Mouse (Mus musculus) myocyte (in vitro differentiated cells): Measurements from ENCODE around the gene Fga.

Experiments
- CEBPB ChIP-seq: IDR thresholded peaks from 2 replicates; pipeline ENCODE4 v1.6.1; 2011; ENCODE audit warnings: mild to moderate bottlenecking, moderate library complexity; ENCODE audit not compliant: poor library complexity, insufficient read depth, severe bottlenecking
- MAX ChIP-seq: IDR thresholded peaks from one replicate; pipeline ENCODE4 v1.6.1; 2011; ENCODE audit warnings: low read depth, mild to moderate bottlenecking, control low read depth
- MYOG ChIP-seq, 3 experiments: IDR thresholded peaks; one replicate each; pipeline ENCODE4 v1.6.1; 2011; ENCODE audit warnings: control low read depth in 2 of 3, low read depth in 2 of 3, mild to moderate bottlenecking in 2 of 3; ENCODE audit not compliant: insufficient read length in 2 of 3, control insufficient read depth in 1 of 3, insufficient read depth in 1 of 3
- POLR2A ChIP-seq: IDR thresholded peaks from one replicate; pipeline ENCODE4 v1.6.1; 2011; ENCODE audit warnings: low read depth, mild to moderate bottlenecking, control low read depth, moderate library complexity; ENCODE audit not compliant: insufficient read length
- POLR2AphosphoS2 ChIP-seq: IDR thresholded peaks from one replicate; pipeline ENCODE4 v1.6.1; 2011; ENCODE audit warnings: low read depth, control low read depth; ENCODE audit not compliant: insufficient read length
- REST ChIP-seq: IDR thresholded peaks from one replicate; pipeline ENCODE4 v1.6.1; 2011; ENCODE audit warnings: mild to moderate bottlenecking, control low read depth, moderate library complexity; ENCODE audit not compliant: insufficient read depth, insufficient read length
- TCF12 ChIP-seq: IDR thresholded peaks from one replicate; pipeline ENCODE4 v1.6.1; 2011; ENCODE audit warnings: mild to moderate bottlenecking, control low read depth; ENCODE audit not compliant: poor library complexity, insufficient read depth, severe bottlenecking
- USF1 ChIP-seq: IDR thresholded peaks from one replicate; pipeline ENCODE4 v1.6.1; 2011; ENCODE audit warnings: low read depth, mild to moderate bottlenecking, control low read depth, moderate library complexity

DNA sequence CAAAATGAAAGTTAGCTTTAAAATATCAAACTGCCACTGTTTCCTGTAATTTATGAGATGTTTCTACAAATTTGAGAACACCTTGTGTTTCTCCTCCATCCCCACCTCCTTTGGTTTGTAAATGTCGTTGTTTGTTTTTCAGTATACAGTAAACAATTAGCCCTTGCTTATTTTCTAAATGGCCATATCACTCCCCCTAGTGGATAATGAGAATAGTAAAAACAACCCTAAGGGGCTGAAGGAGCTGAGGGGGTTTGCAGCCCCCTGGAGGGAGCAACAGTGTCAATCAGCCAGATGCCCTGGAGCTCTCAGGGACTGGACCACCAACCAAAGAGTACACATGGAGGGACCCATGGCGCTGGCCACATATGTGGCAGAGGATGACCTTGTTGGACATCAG is 41.0 kb upstream of the Fga start:
- TF ChIP-seq CEBPB (no peak), POLR2A (no peak), MAX (no peak), USF1 (no peak), MYOG (IDR thresholded peaks at IDR 0.05; ENCODE audit: control insufficient read depth in 1 of 3, insufficient read depth in 1 of 3, insufficient read length in 2 of 3, low read depth in 2 of 3) (no peak), TCF12 (no peak), POLR2AphosphoS2 (no peak), REST (no peak)
